Mouse (Mus musculus) left cerebral cortex, adult 18-20 months (tissue): ENCODE measurements around the gene Grk5. TPM values are rescaled to one million over a fixed set of nuclear protein-coding genes. Genes with fewer than 3 reads are reported as not detected.

Experiments used
- DNase-seq, 2 experiments: peaks; one replicate each; pipeline ENCODE4 v3.0.0; 2021 to 2022; ENCODE audit warnings: low spot score in 2 of 2, mixed read lengths in 1 of 2
- total RNA-seq, 2 experiments: library from RNA; stranded (reverse); gene quantifications; 2 replicates each; pipeline ENCODE4 v1.2.3; 2021

Grk5 gene
- total RNA-seq, 2 experiments from 2014 or later, result 12.8 to 14.1 TPM

DNA sequence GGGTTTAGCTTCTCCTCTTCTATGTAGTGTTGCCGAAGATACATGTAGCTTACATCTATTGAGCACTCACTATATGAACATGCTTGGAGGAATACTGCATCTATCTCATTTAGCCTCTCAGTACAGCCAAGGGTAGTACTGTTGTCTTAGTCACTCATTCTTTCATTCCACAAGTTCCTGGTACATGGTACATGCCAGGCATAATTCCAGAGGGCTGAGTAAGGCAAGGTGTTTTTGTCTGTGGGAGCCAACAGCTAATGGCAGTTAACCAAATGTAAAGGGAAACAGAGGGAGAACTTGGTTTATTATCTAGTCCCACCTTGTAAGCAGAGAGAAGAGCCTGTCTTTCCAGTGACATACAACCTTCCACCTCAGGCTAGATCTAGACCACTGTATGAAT is 82.0 kb downstream of the Grk5 start:
- DNase-seq, result no peak

DNA sequence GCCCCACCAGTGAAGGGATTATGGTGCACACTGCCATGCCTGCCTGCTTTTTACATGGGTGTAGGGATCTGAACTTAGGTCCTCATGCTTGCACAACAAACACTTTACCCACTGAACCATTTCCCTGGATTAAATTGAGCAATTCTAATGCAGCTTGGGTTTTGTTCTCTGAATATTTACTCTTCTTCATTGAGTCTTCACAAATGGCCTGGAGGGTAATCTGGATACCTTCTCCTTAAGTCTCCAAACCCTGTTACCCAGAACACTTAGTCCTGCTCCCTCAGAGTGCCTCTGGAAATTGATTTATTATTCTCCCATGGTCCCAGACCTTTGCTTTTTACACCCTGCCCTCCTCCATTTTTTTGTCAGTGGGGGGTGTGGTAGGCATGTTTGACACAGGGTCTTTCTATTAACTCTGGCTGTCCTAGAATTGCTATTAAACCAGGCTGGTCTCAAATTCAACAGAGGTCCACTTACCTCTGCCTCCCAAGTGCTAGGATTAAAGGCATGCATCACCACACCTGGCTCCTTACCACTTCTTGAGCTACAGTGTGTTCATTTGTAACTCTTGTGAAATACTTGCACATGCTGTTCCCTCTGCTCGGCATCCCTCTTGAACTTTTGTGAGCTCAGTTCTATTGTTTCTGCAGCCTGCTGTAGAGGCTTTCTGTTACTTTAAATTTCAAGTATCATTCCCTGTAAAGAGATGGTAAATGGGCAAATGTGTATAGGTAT is 82.9 kb downstream of the Grk5 start:
- no peak for DNase-seq

DNA sequence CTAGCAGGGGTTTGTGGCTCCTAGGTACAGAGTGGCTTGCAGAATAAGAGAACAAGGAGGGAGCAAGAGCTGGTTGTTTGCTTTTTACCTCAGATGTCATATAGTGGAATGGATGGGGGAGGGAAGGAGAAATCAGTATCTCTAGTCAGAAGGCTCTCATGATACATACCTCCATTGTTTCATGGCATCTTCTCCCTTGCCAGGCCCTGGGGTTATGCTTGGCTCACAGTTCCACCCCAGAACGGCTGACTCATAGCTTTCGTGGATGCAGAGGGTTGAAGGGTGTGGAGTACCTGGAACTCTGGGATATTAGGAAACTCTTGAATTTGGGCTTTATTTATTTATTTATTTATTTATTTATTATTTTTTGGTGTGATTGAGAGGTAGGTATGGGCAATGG is 84.0 kb downstream of the Grk5 start:
- no peak for DNase-seq

DNA sequence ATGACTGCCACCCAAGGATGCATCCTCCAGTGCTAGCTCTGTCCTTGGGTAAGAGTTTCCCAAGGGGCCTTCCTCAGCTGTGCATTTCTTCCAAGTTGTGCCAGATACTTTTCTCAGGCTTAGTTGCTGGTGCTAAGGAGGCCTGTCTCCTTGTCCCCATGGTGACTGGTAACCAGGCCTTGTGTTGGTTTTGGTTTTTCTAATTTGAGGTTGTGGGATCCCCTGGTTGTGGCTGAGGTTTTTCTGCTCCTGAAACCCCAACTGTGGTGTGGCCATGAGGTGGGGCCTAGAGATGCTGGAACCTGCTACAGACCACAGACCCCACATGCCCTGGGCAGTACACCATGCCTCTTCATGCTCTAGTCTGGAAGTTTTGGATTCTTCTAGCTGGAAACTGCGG is 90.0 kb downstream of the Grk5 start:
- no peak for DNase-seq

DNA sequence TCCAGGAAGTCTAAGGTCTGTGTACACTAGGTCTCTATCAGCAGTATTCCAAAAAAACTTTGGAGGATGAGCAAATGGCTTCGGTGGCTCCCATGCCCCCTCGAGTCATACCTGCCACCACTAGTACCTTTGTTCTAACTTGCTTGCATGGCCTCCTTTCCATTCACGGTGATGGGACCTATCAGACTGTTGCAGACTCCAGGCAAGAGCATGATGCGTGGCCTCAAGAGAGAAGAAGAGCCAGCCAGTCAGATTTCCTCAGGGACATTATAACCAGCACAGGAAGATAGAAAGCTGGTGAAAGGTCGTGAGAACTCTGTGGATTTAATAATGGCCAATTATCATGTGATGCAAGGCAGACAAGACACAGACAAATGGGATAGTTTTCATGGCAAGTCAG is 91.8 kb downstream of the Grk5 start:
- DNase-seq, result no peak

DNA sequence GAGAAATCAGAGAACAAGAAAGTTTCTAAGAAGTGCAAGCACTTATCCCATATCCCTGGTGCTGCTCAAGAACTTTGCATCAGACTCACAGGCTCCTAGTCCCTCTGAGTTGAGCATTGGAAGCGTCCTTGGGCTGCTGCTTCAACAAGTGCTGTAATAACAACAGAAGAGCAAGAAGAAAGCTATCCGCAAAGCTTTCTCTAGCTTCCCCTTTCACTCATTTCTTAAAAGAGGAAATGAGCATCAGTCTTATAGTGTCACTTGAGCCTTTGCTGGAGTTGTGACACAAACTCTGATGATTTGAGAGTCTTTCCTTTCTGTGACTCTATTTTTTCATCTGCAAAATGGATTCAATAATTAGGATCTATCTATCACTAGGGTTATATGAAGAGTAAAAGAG is 92.3 kb downstream of the Grk5 start:
- DNase-seq, result no peak

DNA sequence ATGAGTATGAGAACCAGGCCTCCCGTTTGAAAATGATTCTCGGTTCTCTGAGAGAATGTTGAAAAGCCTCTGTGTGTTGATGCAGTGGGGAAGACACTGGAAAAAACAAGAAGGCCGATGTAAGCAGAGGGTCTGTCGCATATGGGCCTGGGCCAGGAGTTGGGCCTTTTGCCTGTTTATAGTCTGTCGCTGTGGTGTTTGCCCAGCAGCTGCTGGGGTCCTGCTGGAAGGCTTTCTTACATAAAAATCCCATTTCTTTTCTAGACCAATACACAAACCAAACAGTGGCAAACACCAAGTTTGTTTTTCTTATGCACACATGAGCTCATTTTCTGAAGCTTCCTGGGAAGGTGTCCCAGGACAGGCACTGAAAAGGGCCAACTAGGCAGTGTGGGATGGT is 100.2 kb downstream of the Grk5 start:
- DNase-seq, result no peak

DNA sequence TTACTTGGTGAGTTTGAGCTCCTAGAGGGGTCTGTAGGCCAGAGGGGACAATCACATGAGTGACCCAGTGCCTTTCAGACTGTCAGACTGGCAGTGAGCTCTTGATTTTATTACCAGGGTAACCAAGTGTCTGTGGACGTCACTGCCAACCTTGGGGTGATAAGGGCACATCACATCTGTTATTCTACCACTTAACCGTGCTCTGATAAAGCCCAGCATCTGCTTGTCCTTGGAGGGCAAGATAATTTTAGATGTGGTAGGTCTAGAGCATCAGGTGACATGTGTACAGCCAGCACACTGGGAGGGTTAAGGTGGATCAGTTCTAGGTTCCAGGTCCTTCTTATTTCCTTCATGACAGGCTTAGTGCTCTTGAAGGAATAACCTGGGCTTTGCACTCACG is 104.7 kb downstream of the Grk5 start:
- DNase-seq, result no peak

DNA sequence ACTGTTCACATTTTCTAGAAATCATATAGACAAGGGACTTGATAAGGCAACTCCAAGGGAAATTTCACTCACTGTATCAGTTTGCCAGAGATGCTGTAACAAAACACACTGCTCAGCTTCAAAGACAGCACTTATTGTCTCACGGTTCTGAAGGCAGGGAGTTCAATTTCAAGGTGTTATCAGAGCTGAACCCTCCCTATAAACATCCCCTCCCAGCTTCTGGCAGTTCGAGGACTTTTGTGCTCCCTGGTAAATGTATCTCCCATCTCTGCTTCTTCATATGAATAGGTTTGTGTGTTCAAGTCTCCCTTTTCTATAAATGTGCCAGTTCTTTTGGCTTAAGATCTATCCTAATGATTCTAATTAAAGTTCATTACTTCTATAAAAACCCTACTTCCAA is 105.3 kb downstream of the Grk5 start:
- no peak for DNase-seq

DNA sequence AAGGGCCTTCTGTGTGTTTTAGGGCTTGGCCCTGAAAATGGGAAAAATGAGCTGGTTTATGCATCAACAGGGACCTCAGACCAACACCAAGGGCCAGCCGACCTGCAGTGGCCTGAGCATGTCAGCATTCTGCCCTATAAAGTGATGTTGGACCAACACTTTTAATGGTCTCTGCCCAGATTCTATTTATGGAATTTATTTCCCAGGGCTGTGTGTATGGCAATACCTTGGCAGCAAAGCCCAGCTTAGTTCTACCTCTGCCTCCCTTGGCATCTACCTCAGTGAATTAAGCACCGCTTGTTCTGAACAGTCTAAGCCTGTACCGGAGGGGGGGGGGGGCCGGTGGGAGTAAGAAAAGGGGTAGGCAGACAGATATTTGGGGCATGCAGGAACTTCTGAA is 108.2 kb downstream of the Grk5 start:
- DNase-seq, result no peak

DNA sequence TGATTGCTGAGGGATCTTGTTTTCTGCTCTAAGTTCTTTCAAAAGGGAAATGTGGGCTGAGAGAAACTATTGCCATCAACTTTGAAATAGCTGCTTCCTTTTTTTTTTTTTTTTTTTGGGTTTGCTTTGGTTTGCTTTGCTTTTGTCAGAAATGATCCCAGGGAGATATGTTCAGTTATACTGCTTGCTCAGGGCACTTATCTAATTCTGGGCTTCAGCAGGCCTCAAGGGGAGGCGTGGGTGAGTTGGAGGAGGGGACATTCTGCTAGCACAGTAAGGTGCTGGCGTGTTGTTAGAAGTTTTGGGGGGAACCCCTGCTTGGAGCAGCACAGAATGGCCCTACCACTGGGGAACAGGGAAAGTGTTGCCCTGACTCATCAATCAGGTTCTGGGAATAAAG is 110.1 kb downstream of the Grk5 start:
- no peak for DNase-seq

DNA sequence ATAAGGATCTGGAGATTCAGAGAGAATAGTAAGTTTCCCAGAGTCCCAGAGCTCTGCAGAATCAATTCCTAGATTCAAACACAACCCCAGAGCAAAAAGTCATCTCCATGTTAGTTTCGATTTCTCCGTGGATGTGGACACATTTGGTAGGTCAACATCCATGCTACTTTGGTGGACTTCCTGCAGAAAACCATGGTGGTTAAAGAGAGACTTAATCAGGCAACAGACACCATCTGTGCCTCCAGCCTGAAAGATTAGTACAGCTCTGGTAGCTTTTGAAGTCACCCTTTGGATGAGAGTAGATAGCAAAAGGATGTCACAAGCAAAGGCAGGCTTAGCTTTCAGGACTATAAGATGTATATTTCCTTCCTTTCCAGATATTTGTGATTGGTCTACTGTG is 111.4 kb downstream of the Grk5 start:
- no peak for DNase-seq

DNA sequence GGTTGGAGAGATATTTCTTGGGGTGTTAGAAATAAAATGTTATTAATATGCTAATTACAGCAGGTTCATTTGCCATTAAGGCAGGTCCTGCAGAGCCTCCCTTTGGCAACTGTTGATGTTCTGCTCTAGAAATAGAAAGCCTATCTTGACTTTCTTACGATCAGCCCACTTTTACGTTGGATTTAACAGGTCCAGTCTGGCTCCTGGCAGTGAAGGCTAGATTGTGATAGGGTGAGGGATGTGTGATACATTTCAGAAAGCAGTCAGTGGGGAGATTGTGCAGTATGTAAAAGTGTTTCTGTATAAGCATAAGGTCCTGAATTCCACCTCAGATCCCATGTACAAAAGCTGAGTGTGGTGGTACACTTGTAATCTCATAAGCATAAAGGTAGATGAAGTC is 119.7 kb downstream of the Grk5 start:
- no peak for DNase-seq

DNA sequence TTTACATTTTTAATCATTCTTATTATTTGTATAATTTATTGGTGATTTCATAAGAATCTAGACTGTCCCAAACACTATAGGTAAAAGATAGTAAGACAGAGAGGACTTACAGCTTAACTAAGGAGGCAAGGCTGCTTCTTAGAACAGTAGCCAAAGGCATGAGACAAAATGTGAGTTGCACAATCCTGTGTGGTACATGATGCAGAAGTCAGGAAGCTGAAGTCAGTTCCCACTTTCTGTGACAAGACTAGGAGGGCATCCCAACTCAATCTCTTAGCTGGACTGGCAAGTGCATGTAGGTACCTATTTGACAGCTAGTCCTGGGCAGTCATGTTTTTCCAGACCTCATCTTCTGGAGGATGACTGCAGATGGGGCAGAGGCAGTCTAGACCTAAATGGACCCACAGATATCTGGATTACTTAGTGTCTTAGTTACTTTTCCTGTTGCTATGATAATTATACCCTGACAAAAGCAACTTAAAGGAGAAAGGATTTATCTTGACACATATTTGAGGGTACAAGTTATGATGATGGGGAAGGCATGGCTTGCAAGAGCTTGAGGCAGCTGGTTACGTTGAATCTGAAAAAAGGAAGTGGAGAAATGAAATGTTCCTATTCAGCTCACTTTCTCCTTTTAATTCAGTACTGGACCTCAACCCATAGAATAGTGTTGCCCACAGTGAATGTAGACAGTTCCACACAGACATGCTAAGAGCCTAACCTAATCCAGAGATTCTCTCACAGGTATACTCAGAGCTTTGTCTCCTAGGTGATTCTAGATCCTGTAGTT is 128.1 kb downstream of the Grk5 start:
- no peak for DNase-seq

DNA sequence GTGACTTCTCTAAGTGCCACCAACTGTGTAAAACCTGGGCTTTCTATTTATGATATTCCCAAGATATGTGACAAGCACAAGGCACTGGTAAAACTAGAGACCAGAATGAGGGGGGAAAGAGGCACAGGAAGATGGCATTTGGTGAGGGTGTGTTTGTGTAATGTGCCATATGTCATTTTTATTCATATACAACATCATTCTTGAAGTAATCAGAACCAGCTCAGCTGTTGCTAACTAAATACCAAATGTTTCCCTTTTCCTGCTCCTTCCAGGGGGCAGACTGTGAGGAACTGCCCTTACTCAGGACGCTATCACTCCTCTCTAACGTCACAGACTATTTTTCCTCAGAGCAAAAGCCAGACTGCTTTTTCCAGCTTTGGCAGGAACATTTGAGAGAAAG is 132.0 kb downstream of the Grk5 start:
- no peak for DNase-seq

DNA sequence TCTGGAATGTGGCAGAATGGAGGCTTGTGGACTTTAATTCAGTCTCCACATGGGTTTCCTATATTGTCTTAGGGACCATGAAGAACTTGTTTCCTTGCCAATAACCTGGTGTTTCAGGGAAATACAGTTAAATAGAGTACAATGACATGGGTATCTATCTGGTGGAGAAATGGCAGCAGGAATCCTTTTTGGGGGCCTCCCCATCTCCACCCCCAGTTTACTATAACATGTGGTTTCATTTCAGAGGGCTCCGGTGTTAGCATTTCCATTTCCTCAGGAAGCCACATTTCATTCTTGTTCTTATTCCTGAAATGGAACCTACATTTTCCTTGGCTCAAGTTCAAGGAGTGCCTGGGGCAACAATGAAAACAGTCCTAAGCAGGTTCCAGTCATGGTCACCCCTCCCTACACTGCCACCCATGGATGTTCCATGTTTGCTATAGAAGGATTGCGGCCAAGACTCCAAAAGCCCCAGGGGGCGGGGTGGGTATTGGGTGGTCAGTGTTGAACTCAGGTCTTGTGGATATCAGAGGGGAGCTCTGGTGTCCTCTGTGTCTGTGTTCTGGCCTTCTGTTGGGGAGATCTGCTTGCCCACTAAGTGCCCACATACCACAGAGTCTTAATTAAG is 132.5 kb downstream of the Grk5 start:
- no peak for DNase-seq

DNA sequence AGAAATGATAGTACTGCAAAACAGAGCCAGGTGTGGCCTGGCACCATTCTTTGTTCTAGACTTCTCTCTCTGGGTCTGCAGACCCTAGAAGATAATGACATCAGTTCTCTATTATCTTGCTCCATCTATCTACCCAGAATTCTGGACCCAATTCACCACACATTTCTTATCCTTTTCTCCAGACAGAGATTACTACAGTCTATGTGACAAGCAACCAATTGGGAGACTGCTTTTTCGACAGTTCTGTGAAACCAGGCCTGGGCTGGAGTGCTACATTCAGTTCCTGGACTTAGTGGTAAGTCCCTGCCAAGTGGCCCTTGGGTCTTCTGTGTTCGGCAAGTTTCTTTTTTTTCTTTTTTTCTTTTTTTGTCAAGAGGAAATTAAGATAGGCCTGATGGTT is 142.0 kb downstream of the Grk5 start:
- no peak for DNase-seq

DNA sequence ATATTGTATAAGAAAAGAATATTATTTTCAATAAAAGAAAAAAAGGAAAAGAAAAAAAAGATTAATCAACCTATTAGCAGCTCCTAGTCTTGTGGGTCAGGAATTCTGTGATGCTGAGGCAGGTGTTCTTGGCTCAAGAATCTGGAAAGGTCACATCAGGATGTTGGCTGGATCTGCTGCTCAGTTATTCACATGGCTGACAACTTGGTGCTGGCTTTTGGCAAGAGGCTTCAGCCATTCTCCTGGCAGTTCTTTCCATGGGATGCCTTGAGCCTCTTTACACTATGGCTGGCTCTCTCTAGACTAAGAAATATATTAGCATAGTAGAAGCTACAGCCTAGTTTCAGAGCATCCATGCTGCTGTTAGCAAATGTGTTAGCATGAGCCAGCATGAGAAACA is 149.6 kb downstream of the Grk5 start:
- DNase-seq, result no peak

DNA sequence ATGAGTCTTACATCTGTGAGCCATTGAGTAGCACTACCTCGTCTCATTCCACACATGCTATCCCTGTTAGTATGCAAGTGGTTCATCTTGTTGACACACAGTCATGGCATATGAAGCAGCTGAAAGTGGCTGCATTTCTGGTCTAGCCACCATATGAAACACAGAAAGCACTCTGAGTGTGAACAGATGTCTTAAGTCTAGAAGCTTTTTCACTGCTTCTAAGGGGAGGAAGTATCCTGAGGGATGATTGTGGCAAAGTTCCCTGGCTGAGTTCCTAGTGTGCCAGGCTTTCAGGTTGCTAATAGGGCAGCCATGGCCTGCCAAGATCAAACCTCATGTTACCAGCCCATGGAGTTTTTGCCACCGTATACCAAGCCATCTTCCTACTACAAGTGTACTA is 159.1 kb downstream of the Grk5 start:
- DNase-seq, result no peak

DNA sequence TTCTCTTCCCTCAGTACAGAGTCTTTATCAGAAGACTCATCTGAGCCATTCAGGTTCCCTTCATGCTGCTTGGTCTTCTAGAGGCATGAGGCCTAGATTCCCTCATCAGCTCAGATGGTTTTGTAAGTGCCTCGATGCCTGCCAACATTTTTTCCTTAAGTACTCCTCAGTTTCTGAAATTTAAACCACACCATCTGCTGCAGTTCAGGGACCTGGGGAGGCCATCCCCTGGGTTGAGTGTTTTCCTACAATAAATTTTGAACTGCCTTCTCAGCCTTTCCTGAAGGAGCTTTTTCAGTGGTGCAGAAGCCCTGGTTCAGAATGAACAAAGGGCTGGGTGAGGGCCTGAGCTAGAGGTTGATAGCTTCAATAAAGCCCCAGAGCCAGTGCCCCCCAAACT is 159.9 kb downstream of the Grk5 start:
- DNase-seq, result no peak

DNA sequence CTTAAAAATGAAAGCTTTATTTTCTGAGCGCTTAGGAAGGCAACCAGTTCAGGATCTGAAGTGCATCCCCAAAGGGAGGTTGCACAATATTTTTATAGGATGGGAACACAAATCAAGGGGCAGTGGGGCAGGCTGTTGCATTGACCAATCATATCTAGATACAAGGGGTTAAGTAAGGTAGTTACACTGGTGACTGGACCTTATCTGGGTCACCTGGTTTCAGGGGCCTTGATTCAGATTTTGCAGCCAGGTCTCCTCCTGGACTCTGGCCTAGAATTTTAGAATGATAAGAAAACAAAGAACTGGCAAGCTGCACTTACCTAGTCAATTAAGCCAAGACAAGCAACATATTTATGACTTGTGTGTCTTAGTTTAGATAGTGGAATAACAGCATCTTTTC is 161.6 kb downstream of the Grk5 start:
- DNase-seq, result no peak

DNA sequence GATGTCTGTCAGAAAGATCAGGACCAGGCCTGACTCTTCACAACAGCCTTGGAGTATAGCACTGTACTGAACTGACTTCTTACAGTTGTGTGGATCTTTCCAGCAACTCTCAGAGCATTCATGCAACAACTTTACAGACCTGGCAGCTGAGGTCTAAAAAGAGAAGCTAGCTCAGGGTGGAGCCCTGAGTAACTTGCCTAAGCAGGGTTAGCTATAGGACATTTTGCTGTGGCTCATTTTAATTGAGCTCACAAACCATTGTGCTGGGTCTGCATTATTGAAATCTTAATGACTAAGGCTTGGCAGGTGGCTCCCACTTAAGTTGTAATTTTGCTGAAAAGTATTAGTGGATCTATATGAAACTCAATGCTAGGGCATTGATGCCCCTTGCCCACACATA is 162.5 kb downstream of the Grk5 start:
- no peak for DNase-seq

DNA sequence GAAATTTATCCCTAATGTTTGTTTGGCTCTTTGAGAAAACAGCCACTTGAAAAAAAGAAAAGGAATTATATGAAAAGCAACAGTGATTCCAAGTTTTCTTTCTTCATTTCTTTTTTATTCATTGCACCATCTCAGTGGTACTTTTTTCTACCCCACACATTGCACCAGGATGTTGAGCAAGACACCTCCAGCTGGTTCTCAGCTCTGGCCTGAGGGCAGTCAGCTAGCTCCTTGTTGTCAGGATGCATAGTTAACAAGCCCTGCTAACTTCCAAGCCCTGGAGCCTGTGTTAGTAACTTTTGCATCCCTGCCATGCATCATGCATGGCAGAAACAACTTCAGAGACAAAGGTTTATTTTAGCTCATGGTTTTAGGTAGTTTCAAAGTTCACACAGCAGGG is 163.2 kb downstream of the Grk5 start:
- DNase-seq, result no peak
